In genomic region chr8:3230118-3231060, GRCm38 (mm10) we compare ENCODE assay signal across 17 mouse cellular contexts. TPM values are rescaled to one million over a fixed set of nuclear protein-coding genes. Genes with fewer than 3 reads are reported as not detected.
A peak's percentile ranks its signal among the peaks of the same experiment; 100 is the strongest.
DNase-seq lines count a peak whose midpoint lies in the region; ATAC-seq and TF ChIP-seq lines count a peak whose summit lies in the region.
"Had no signal": no experiment of that assay in that cellular context is flagged by ENCODE, and none has a peak within 500 bp of the region (broad histone marks: within the 10 kb centered on the region; RNA-seq: fewer than 3 reads in every experiment).

No protein-coding gene starts in this region.

- no peak for DNase-seq in heart, adult 11 months
- peak; percentile 34 for DNase-seq in liver
- DNase-seq in liver, postnatal 0 days: peak; percentile 46
- no peak for DNase-seq in T-cell, adult 2 months (ENCODE audit: low spot score)
- no peak for DNase-seq in adrenal gland, postnatal 10 days
- DNase-seq in frontal cortex, adult 2 months (ENCODE audit: extremely low spot score in 1 of 2, low spot score in 1 of 2): no peak
- DNase-seq: adrenal gland, postnatal 25 days; B cell, adult 2 months; cerebellum, postnatal 14 days; midbrain, embryonic 14.5 days had no signal

- no peaks in the 10 kb centered on the region for H3K9me3 ChIP-seq in heart, embryonic 13.5 days
- H3K9me3 ChIP-seq in liver, postnatal 0 days (ENCODE audit: low read length): no peaks in the 10 kb centered on the region
- H3K9me3 ChIP-seq: hindbrain, embryonic 13.5 days; lung, embryonic 15.5 days had no signal

- 30% methylated on average over 10 of the region's 10 CpGs for WGBS in heart, embryonic 13.5 days
- WGBS in liver, postnatal 0 days (ENCODE audit: insufficient replicate concordance): 36% methylated on average over 10 of the region's 10 CpGs

- H3K4me1 ChIP-seq in heart, embryonic 13.5 days: peaks cover 61% of the 10 kb centered on the region
- peaks cover 44% of the 10 kb centered on the region for H3K4me1 ChIP-seq in liver, postnatal 0 days (ENCODE audit: insufficient read depth)
- H3K4me1 ChIP-seq: hindbrain, embryonic 13.5 days had no signal

- no peak for ATAC-seq in heart, embryonic 13.5 days (ENCODE audit: extremely low read depth, insufficient number of reproducible peaks, low FRiP score, low TSS enrichment)
- peak; percentile 53 for ATAC-seq in common myeloid progenitor, adult 5-6 weeks (replicated peaks; ENCODE audit: low read depth, poor library complexity, severe bottlenecking)
- ATAC-seq in liver, postnatal 0 days: peak; percentile 73
- ATAC-seq: activated CD4-positive, CD25-positive, alpha-beta regulatory T cell, adult 4 months; forebrain, embryonic 14.5 days had no signal

- peak overlapping the region; percentile 49 for H3K4me2 ChIP-seq in heart, embryonic 13.5 days
- H3K4me2 ChIP-seq in liver, postnatal 0 days (ENCODE audit: low read depth, low read length): peak overlapping the region; percentile 39
- H3K4me2 ChIP-seq: hindbrain, embryonic 13.5 days; lung, embryonic 15.5 days had no signal

- peak; percentile 66 for TF ChIP-seq EP300 in liver, postnatal 0 days (IDR thresholded peaks at IDR 0.05; ENCODE audit: low read depth)

- H3K36me3 ChIP-seq in heart, embryonic 13.5 days: no peaks in the 10 kb centered on the region
- peaks cover 7% of the 10 kb centered on the region; the same call in 1 of the 2 replicates for H3K36me3 ChIP-seq in liver, postnatal 0 days (replicated peaks; ENCODE audit: insufficient read depth, low read length)
- H3K36me3 ChIP-seq: hindbrain, embryonic 13.5 days; lung, embryonic 15.5 days had no signal

- H3K27ac ChIP-seq in heart, embryonic 13.5 days (replicated peaks): peak overlapping the region; percentile 82
- peak overlapping the region; percentile 79 for H3K27ac ChIP-seq in liver, postnatal 0 days (ENCODE audit: low read depth)
- H3K27ac ChIP-seq: hindbrain, embryonic 13.5 days; lung, embryonic 15.5 days; macrophage had no signal

- no peak overlapping the region for H3K4me3 ChIP-seq in heart, embryonic 13.5 days
- no peak overlapping the region for H3K4me3 ChIP-seq in liver, postnatal 0 days (ENCODE audit: low read depth, low read length)
- H3K4me3 ChIP-seq: hindbrain, embryonic 13.5 days; lung, embryonic 15.5 days had no signal

- no peak overlapping the region for H3K9ac ChIP-seq in heart, embryonic 13.5 days
- H3K9ac ChIP-seq in liver, postnatal 0 days (replicated peaks): no peak overlapping the region
- H3K9ac ChIP-seq: hindbrain, embryonic 13.5 days; lung, embryonic 15.5 days had no signal

- no peaks in the 10 kb centered on the region for H3K27me3 ChIP-seq in heart, embryonic 13.5 days (replicated peaks)
- H3K27me3 ChIP-seq in liver, postnatal 0 days (ENCODE audit: insufficient read depth, low read length): no peaks in the 10 kb centered on the region
- H3K27me3 ChIP-seq: hindbrain, embryonic 13.5 days; lung, embryonic 15.5 days had no signal

- TF ChIP-seq CTCF in liver, postnatal 0 days (IDR thresholded peaks at IDR 0.05; ENCODE audit: low read depth): no peak

RNA-seq across cellular contexts. Expression of gene Insr, which starts 49.0 kb away (rescaled TPM):
- 47.7 and 52.0 TPM in 2 replicates for polyA plus RNA-seq in heart, embryonic 13.5 days (2015; fragmentation: Nextera tagmentation; extraction: Ambion mirVana)
- 11.4 and 14.8 TPM in 2 replicates for total RNA-seq in common myeloid progenitor, adult 5-6 weeks (2017)
- 28.9 and 31.3 TPM in 2 replicates for polyA plus RNA-seq in liver, postnatal 0 days (2015; fragmentation: Nextera tagmentation; extraction: Ambion mirVana)
- 100 to 1,000 TPM; 100 to 108 TPM for total RNA-seq in adrenal gland, postnatal 10 days (2021)
- 16.2 and 17.3 TPM in 2 replicates for polyA plus RNA-seq in frontal cortex, adult 2 months (2012; rRNA removed)

Comparison
In these comparisons a context has a peak if more than half of its experiments do, and no peak if none do; other contexts are left out.
1. DNase-seq: peak in liver (single experiment) and liver, postnatal 0 days (single experiment); none in heart, adult 11 months (single experiment), T-cell, adult 2 months (single experiment), adrenal gland, postnatal 10 days (single experiment) and frontal cortex, adult 2 months (0 of 2).